Mouse (Mus musculus) megakaryocyte, embryonic 14.5 days (primary cell): ENCODE results near the gene Rab30.
"Not testable (repeated sequence)": the region's sequence is repeated elsewhere in the genome, so short reads cannot be mapped to it uniquely, and the experiment has no call there.

Experiments used
- FLI1 ChIP-seq: IDR thresholded peaks from 2 replicates; pipeline ENCODE4 v1.6.1; 2012; ENCODE audit warnings: low read length, inconsistent platforms, mixed read lengths
- GATA1 ChIP-seq: IDR thresholded peaks from 3 replicates; pipeline ENCODE4 v1.6.1; 2012; ENCODE audit warnings: mixed read lengths, low read length, inconsistent platforms, borderline replicate concordance

DNA sequence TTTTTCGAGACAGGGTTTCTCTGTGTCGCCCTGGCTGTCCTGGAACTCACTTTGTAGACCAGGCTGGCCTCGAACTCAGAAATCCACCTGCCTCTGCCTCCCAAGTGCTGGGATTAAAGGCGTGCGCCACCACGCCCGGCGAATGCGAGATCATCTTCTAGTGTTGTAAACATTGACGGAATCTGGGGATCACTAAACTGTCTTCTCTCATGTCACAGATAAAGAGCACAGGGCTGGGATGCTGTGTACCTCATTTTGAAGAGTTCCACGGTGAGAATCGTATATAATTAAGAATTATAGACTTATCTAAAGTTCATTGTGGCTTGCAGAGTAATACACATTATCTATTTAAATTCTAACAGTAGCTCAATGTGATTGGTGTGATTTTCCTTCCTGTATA lies 26.7 kb downstream of the Rab30 start:
- TF ChIP-seq GATA1, FLI1: not testable (repeated sequence)
